Mouse (Mus musculus) right cerebral cortex, adult 18-20 months (tissue): ENCODE measurements around the gene Cacna2d2.
A peak's percentile ranks its signal among the peaks of the same experiment; 100 is the strongest.

ENCODE experiments used
- DNase-seq: peaks from one replicate; pipeline ENCODE4 v3.0.0; 2022; ENCODE audit warnings: mixed read lengths

Gene Cacna2d2

DNA sequence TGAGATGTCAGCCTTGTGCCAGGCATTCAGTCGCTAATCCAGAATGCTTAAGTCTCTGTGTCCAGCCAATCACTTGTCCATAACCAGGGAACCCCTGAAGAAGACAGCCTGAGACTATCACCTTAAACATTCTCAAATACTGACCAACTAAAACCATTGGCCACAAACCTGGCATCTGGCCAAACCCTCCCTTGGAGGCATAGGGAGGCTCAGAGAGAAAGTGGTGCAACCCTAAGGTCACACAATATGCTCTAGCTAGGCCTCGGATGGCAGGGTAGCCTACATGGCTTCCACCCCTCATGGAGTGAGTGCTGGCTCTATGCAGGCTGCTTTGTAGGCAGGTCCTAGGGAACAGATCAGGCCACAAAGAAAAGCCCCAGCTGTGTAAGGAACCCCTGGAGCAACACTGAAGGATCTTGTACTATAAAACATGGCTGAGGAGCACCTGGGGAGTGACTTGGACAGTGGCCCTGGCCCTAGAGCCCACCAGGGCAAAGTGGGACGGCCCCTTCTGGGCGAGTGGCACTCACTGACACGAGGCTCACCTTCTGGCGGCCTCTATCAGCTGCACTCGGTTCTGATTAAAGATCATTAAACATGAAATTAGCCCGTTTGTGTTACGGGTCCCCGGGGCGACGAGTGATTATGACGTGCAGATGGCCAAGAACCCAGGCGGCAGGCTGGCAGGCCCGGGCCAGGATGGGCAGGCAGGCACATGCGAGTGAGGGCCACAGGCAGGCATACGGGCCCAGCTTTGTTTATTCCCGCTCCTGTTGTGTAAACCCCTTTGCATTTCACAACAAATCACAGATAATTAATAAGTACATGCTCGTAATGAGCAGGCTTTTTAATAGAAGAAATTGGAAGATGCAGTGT is 105.5 kb downstream of the Cacna2d2 start:
- no peak for DNase-seq

DNA sequence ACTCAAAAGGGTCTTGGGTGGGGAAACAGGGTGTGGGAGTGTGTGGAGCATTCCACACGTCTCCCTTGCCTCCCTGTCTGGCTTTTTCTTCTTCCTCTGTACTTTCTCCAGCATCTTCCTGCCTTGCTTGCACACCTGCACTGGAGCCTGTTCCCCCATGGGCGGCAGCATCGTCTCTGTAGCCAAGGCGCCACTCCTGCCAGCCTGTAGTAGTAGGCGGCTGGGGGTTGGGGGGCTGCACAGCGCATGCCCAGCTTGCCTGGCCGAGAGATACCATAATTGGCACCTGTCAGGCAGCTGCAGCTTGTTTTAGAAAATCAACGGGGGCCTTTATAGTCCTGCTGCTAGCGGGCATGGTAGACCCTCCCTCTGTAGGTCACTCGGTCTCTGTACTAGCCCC is 108.9 kb downstream of the Cacna2d2 start:
- peak; percentile 73 for DNase-seq

DNA sequence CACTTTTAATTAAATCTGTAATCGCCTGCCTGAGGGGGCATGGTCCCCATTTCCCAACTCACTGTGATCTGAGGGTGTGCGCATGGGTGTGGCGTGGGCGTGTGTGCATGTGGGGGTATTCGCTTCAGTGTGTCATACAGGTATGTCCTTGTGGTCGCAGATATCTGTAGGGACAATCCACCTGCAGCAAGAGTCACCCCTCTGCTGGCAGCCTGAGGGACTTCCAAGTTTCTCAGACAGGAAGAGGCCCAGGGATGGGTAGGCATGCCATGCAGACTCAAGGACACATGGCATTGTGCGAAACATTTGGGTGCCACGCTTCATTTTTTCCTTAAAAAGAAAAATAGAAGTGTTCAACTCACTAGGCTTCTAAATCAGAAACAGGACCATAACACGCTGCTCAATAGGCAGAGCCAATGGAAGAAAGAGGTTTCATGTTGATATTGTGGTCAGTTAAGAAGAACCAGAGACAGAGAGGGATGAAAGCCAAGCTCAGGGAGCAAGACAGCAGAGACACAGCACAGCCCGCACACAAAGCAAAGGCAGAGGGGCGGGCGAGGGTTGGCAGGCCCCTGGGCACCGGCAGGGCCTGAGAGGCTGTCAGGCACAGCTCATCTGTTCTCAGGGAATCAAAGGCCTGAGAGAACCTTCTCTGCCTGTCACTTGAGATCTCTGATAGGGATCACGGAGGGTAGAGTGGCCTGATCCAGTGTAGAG is 111.1 kb downstream of the Cacna2d2 start:
- no peak for DNase-seq

DNA sequence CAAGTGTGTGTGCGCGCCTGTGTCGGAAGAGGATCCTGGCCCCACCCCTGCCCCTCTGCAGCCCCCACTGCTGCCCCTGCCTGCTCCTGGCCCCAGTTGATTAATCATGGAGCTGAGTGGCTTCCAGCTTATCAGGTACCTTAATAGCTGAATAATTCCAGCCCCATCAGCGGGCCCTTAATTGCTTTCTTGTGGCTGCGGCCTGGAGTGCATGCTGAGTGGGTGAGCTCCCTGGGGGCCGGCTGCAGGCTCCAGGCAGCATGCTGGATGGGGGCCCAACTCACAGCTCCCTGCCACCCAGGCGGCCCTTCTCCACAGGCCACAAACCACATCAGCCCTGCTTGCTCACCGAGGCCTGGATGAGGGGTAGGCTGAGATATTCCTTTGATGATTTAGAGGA is 112.0 kb downstream of the Cacna2d2 start:
- DNase-seq, result no peak

DNA sequence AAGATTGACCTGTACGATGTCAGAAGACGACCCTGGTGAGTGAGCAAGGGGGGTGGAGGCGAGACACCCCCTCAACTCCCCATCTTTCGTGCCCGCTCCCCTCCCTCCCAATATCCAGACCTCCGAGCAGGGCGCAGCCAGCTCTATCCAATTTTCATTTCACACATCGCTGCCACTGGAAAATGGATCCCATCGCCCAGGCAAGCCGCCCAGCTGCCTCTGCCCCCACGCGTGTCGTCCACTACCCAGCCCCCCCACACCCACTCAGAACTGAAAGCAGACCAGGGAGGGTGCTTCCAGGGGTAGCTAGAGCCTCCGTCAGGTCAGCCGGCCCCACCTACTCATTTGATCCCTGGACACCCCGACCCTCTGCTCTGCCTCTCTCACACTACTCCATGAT is 112.9 kb downstream of the Cacna2d2 start:
- DNase-seq, result no peak

DNA sequence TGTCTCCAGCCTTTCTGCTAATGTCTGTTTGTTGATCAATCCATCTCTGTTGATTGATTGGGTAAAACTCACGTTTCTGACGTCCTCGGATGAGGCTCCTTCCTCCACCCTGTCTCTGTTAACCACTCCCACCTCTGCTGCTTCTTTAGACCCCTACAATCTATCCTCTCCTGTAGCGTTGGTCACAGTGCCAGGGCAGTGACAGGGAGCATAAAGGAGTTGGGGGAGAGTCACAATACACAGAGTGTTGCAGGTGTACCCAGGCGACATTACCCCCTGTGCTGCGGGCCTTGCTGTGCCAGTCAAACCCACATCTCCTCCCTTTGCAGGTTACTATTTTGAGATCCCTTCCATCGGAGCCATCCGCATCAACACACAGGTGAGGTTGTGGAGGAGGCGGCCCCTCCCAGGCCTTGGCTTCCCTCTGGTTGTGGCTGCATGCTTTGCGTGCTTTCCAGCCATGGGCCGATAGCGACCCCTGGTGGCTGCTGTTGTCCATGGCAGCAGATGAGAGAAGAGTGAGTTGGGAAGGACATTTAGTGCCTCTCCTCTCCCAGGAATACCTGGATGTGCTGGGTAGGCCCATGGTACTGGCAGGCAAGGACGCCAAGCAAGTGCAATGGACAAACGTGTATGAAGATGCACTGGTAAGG is 115.0 kb downstream of the Cacna2d2 start:
- DNase-seq, result peak; percentile 81

DNA sequence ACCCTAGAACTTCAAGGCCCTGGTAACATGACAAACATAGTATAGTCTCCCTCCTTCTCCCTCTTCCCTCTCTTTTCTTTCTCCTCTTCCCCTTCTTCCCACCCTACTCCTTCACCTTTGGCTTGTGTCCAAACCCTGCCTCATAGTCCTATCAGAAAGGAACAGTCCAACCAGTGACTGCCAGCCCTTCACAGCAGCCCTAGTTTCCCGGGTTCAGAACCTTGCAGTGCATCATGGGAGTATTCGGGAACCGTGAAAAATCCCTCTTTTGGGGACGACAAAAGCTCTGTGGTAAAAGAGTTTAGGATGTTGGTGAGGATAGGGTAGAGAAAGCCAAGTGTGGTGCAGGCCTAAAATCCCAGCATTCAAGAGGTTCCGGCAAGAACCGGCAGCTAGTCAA is 120.9 kb downstream of the Cacna2d2 start:
- DNase-seq, result no peak

DNA sequence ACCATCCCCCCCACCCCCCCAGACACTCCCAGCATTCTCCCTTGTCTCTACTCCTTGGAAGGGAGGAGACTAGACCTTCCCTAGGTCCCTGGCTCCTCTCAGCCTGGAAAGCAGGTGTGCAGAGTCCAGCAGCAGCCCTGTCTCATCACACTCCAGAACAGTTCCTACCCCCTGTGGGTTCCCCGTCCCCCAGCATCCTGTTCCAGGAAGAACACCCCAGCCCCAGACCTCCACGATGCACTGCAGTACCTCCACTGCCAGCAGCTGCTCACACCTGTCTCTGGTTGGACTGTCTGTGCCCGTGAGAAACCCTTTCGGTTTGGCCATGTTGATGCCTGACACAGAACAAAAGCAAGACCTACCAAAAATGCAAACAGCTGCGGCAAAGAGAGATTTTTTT is 121.8 kb downstream of the Cacna2d2 start:
- DNase-seq, result no peak

DNA sequence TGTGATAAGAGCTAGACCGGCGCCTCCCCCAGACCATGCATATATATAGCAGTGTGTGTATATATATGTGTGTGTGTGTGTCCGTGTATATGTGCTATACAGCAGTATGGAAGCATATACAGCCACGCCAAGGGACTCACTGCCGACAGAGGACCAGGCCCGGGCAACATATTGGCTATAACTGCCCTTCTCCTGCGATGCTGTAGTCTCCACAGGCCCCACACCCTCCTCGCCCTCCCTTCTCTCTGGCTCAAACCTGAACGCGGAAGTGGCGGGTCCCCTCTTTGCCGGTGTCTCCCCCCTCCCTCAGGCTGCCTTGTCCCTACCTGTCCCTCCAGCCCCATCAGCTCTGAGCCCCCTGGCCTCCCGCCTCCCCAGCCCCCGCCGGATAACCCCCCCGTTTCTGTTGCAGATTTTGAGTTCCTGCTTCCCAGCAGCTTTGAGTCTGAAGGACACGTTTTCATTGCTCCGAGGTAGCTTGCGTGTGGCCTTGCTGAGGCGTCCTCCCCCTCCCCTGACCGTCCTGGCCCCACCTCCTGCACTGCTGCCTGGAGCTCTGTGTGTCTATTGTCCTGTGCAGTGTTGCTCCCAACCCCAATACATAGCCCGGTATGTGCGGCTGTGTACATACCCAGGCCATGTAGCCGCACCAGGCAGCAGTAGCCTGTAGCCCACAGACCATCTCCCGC is 122.4 kb downstream of the Cacna2d2 start:
- DNase-seq, result no peak

DNA sequence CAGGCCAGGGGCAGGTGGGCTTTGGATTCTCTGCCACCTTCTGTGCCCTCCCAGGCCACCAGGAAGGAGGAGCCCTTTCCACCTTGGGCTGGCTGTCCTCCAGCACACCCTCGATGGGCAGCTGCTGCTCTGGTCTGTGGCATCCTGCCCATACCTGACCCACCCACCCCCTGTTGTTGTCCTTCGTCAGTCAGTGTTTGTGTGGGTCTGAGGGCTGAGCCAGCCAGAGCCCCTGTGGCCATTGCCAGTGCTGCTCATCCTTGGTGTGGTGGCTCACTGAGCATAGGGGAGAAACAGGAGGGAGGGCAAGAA is 122.9 kb downstream of the Cacna2d2 start:
- DNase-seq, result no peak

DNA sequence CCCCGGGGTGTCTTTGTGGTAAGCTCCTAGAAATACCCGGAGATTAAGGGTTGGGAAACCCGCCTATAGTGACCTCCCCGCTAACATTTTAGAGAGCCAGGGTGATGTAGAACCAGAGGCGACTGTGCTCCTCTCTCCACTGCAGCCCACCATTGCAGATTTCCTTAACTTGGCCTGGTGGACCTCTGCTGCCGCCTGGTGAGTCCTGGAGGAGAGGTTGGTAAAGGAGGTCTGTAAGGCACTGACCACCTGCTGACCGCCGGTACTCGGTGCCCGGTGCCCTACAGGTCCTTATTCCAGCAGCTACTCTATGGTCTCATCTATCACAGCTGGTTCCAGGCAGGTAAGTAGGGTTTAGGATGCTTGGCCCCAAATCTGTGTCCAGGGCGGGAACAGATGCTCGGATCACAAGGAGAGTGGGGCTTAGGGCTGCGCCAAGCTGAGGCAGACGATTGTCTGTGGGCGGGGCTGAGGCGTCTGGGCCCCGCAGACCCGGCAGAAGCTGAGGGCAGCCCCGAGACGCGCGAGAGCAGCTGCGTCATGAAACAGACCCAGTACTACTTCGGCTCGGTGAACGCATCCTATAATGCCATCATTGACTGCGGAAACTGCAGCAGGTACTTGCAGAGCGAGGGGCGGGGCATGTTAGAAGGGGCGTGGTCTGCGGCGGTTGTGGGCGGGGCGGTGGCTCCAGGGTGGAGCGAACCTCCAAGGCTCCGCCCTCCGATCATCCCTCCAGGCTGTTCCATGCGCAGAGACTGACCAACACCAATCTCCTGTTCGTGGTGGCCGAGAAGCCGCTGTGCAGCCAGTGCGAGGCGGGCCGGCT is 127.0 kb downstream of the Cacna2d2 start:
- DNase-seq, result peak; percentile 65

DNA sequence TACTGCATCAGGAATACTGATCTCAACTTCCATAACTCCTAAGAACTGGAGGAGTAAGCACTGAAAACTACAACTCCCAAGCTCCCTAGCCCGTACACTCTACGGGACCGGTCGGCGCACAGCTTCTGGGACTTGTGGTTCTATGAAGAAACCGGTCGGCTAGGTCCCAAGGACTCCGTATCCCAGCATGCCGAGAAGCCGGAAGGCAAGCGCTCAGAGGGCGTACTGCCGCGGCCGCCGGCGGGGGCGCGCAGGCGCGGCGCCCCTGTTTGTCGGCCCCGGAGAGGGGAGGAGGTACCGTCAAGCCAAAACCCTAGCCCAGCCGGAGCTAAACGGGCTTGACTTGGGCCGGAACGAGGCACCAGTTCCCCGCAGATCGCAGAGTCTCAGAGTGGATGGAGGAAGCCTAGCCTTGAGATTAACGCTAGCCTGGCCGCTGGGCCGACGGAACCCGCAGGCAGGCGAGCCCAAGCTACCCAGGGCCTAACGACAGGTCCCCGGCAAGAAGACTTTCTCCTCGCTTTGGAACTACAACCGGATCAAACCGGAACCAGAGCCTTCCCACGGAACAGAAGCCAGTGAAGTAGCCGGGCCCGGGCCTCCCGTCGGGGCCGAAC is 134.5 kb downstream of the Cacna2d2 start, which contains the start of gene Tmem115:
Gene Tmem115 (plus strand): TSS at position 155 of the 617 bp plus-strand sequence.
- DNase-seq, result peak; percentile 98

DNA sequence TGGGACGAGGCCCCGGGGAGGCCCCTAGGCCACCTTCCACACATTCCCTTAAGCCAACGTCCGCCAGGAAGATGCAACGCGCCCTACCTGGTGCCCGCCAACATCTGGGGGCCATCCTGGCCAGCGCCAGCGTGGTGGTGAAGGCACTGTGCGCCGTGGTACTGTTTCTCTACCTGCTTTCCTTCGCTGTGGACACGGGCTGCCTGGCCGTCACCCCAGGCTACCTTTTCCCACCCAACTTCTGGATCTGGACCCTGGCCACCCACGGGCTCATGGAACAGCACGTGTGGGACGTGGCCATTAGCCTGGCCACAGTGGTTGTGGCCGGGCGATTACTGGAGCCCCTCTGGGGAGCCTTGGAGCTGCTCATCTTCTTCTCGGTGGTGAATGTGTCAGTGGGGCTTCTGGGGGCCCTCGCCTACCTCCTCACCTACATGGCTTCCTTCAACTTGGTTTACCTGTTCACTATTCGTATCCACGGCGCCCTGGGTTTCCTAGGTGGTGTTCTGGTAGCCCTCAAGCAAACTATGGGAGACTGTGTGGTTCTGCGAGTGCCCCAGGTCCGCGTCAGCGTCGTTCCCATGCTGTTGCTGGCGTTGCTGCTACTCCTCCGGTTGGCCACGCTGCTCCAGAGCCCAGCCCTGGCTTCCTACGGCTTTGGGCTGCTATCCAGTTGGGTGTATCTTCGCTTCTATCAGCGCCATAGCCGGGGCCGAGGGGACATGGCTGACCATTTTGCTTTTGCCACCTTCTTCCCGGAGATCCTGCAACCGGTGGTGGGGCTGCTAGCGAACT is 135.2 kb downstream of the Cacna2d2 start:
- DNase-seq, result no peak

DNA sequence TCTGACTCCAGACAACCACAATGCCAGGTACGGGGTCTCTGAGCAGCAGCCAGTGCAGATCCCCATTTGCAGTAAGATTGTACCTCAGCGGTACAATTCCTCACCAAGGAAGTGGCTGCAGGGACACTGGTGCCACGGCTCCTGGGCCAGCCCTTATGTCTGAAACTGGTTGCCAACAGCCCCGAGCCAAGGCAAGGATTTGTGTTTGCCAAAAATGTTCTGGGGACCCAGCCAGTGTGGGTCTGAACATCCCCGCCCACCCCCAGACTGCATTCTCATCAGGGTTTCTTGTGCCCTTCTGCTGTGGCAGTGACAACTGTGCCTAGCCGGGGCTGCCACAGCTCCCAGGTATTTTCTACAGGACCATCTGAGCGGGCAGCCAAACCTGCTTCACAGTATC is 138.8 kb downstream of the Cacna2d2 start:
- DNase-seq, result no peak

DNA sequence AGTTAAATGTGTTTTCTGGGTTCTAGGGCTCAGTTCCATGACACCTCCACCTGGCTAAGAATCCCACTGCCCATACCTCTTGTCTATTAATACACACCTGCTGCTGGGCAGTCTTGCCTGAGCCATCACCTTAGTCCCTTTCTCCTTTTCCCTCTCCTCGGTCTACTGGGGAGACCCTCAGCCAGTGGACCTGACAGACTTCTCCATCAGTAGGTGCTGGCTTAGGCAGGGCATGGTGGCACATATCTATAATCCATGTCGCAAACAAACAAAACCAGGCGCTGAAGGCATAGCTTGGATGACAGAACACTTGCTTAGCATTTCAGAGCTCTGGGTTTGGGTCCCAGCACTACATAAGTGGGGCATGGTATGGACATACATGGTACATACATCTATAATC is 139.3 kb downstream of the Cacna2d2 start:
- no peak for DNase-seq

DNA sequence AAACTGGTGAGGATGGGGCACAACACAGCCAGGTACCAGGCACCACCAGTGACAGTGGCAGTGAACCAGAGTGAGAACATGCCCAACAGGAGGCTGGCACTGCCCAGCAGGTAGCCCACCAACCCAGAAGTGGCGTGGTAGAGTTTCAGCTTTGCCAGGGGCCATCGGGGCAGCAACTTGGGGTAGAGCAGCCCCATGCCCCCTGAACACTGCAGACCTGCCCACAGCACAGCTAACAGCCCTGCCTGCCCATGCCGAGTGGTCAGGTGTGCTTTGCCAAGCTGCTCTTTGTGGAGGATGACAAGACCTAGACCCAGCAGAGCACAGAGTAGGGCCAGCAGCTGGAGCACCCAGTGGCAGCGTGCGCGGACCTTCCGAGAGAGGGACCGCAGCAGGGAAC is 140.5 kb downstream of the Cacna2d2 start:
- no peak for DNase-seq

DNA sequence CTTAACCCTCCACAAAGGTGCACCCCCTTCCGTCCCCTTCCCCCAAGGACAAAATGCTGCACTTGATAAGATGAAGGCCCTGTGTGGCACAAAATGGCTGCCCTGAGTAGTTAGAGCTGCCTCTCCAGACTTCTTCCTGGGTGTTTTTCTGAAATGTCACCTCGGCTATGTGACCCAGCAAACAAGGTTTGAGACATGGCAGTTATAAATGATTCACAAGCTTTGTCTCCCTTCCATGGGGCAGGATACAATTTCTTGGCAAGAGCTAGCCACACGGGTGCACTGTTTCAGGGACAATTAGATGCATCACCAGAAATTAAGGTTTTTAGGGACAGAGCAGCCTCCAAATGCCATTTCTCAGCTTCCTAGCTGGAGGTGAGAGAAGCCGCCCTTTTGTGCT is 141.0 kb downstream of the Cacna2d2 start:
- no peak for DNase-seq

DNA sequence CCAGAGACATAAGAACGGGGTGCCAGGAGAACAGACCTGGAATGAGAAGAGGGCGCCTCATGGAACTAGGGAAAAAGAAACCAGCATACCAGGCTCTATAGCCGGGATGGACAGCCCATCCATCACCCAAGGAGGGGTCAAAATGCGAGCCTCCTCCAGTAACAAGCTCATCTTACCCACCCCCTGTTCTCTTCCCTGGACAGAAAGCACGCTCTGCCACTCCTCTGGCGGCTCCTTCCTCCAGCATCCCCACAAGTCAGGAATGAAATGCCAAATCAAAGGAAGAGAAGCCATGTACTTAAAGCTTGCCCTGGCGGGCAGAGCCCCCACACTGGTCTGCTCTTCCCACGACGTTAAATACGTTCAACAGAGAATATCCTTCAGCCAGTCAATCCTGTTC is 141.6 kb downstream of the Cacna2d2 start:
- no peak for DNase-seq

DNA sequence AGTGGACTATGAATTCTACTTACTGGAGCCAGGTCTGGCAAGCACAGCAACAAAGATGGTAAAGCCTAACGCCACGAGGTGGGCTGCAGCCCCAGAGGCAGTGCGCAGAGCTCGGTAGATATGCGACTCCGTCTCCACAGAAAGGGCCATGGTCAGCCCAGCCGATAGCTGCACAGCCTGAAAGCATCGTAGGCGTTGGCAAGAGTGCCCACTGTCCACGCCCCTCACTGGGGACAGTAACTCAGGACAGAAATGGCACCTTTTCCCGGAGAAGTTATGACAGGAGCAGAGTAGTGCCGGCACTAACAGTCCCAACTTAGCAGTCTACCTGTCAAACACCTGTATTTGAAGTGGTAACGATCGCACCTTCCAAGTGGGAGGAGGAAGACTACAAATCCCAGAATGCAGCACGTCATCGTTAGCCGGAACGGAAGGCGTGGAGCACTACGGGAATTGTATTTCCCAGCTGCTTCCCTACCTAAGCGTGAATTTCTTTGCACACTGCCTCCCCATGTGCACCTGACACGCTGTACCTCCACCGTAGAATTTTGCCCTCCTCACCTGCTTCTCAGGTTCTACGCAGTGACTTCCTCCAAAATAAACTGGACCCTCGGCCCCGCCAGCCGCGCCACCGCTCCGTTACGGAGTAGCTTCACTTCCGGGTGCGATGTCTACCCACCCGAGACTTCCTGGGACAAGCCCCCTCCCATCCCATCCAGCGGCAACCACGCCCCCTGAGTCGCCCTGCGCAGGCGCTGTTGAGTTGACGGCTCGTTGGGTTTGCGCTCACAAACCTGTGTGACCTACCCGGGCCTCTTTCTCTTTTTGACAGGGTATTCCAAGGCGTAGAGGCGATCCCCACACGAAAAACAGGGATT is 142.3 kb downstream of the Cacna2d2 start, which contains the start of the genes Cyb561d2 and Nprl2:
Gene Cyb561d2 (minus strand): TSS at position 720 of the 878 bp plus-strand sequence.
Gene Nprl2 (plus strand): TSS at position 753 of the 878 bp plus-strand sequence.
- peak; percentile 96 for DNase-seq

DNA sequence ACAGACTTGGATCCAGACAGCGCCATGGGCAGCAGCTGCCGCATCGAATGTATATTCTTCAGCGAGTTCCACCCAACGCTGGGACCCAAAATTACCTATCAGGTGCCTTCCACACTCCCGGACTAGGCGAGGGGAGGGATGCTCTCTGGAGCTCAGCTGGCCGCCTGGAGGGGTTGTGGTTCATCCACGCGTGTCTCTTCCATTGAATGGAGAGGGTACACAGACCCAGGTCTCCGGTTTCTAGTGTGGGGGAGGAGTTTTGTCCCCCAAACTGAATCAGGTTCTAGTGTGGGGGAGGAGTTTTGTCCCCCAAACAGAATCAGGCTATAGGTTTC is 142.9 kb downstream of the Cacna2d2 start:
- DNase-seq, result no peak
